Mouse (Mus musculus) spleen, adult 2 months (tissue): ENCODE measurements around the gene Tnpo2. TPM values are rescaled to one million over a fixed set of nuclear protein-coding genes. Genes with fewer than 3 reads are reported as not detected.

Source experiments
- DNase-seq, 2 experiments: peaks; one replicate each; pipeline versions ENCODE4 v3.0.0 to v3.0.0-alpha.2; 2012 to 2021; ENCODE audit warnings: low spot score in 2 of 2, low read depth in 1 of 2
- H3K27ac ChIP-seq: fragments of 200-500 bp; 2 replicates; pipeline ENCODE4 v1.5.1; 2012; ENCODE audit warnings: low read length, inconsistent platforms; ENCODE audit not compliant: insufficient read depth
- H3K27me3 ChIP-seq: fragments of 200-500 bp; 2 replicates; pipeline ENCODE4 v1.6.1; 2012; ENCODE audit warnings: mild to moderate bottlenecking, moderate library complexity, low read length, inconsistent platforms; ENCODE audit not compliant: control insufficient read depth, insufficient read depth
- H3K36me3 ChIP-seq: fragments of 200-500 bp; 2 replicates; pipeline ENCODE4 v1.6.1; 2012; ENCODE audit warnings: mild to moderate bottlenecking, low read length, inconsistent platforms; ENCODE audit not compliant: control insufficient read depth, insufficient read depth
- H3K4me1 ChIP-seq: fragments of 200-500 bp; 2 replicates; pipeline ENCODE4 v1.6.1; 2011; ENCODE audit warnings: inconsistent platforms; ENCODE audit not compliant: control insufficient read depth, insufficient read depth, insufficient read length
- H3K4me3 ChIP-seq: fragments of 200-500 bp; 2 replicates; pipeline ENCODE4 v1.5.1; 2011; ENCODE audit warnings: mild to moderate bottlenecking, inconsistent platforms; ENCODE audit not compliant: insufficient read depth, insufficient read length; ENCODE audit errors: extremely low read depth
- CTCF ChIP-seq: fragments of 200-500 bp; IDR thresholded peaks from 2 replicates; pipeline ENCODE4 v1.5.1; 2011; ENCODE audit warnings: mild to moderate bottlenecking, inconsistent platforms; ENCODE audit not compliant: insufficient read depth, insufficient read length, insufficient replicate concordance; ENCODE audit errors: extremely low read depth
- POLR2A ChIP-seq: fragments of 200-500 bp; IDR thresholded peaks from 2 replicates; pipeline ENCODE4 v1.6.1; 2011; ENCODE audit warnings: low read depth, low read length, inconsistent platforms
- WGBS: fragments of 180-500 bp; shearing (Covaris S2); methylation state at CpG from one replicate; pipeline ENCODE4 v1.1.7; 2018; 5-methylcytosine and 5-hydroxymethylcytosine counted together
- polyA plus RNA-seq: library from polyadenylated mRNA; depleted of rRNA; stranded (reverse); fragments of >200 nt; gene quantifications from 2 replicates; pipeline ENCODE4 v1.2.3, GENCODE M21; 2012

Tnpo2 gene
- polyA plus RNA-seq, 1 experiment = 40.0 TPM

DNA sequence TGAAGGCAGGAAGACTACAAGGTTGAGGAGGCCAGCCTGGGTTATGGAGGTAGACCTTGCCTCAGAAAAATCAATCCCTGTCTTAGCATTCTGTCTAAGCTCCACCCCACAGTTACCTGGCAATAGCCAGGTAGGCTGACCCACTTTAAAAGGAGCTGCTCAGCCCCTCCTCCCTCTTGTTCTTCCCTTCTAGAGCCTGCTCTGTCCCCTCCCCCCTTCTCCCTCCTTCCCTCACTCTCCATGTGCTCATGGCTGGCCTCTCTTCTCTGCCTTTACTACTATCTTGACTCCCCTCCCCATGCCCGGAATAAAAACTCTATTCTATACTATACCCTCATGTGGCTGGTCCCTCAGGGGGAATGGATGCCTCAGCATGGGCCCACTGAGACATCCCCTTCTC, 2.8 kb upstream of the Tnpo2 start:
- Histone ChIP-seq H3K4me1 (peaks cover 9% of the 10 kb centered on the region; the same call in 1 of the 2 replicates), H3K4me3 (no peak overlapping the region), H3K27ac (no peak overlapping the region), H3K36me3 (peaks cover 18% of the 10 kb centered on the region), H3K27me3 (no peaks in the 10 kb centered on the region)
- TF ChIP-seq CTCF (no peak), POLR2A (no peak)
- no peak for DNase-seq
- WGBS = 81% methylated on average over 1 of the region's 1 CpGs

DNA sequence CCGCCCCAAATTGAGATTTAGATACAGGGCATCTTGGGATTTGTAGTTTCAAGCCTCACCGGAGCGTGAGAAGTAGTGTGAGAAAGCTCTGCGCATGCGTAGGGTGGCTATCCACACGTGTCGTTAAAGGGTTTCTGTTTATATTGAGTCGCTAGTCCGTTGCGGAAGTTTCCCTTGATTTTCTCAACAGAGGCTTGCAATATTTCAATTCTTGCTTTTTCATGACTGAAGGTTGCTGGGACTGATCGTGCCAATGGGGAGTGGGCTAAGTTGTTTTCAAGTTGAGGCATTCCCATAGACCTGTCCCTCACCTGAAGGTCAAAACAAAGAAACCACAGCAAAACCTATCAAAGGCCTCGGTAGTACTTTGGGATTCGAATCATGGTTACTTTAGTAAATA, 2.0 kb upstream of the Tnpo2 start:
- Histone ChIP-seq H3K4me1 (peaks cover 8% of the 10 kb centered on the region; the same call in 1 of the 2 replicates), H3K27me3 (no peaks in the 10 kb centered on the region), H3K4me3 (peak overlapping the region; percentile 55), H3K36me3 (peaks cover 13% of the 10 kb centered on the region), H3K27ac (peak overlapping the region; percentile 69)
- under 1% methylated on average over 13 of the region's 13 CpGs for WGBS
- peak; percentile 80 to 81 for DNase-seq
- no peak for TF ChIP-seq POLR2A
- no peak for TF ChIP-seq CTCF

DNA sequence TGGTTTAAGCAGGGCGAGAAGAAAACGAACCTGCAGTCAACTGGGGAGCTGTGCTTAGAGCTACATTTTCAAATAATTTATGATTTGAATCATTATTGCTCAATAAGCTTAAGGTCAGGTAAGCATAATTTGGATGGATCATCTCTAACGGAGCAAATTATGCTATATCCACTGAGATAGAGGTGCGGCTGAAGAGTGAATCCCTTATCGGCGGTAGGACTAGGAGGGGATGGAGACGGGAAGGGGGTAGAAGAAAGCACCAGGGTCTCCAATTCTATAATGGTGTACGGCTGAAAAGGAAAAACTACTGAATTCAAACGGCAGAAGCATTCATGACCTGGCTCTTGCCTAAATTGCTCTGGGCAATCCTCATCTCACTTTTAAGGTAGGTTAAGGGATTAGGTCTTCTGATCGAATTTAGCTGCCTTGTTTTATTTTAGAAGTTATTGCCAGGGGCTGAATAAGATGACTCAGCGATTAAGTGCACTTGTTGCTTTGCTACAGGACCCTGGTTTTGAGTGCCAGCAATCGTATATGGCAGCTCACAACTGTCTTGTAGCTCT, 1.5 kb upstream of the Tnpo2 start:
- Histone ChIP-seq H3K36me3 (peaks cover 10% of the 10 kb centered on the region), H3K27ac (peak overlapping the region; percentile 30; the same call in 1 of the 2 replicates), H3K4me3 (peak overlapping the region; percentile 78), H3K27me3 (no peaks in the 10 kb centered on the region), H3K4me1 (peaks cover 8% of the 10 kb centered on the region; the same call in 1 of the 2 replicates)
- DNase-seq = no peak
- WGBS = 3% methylated on average over 12 of the region's 12 CpGs
- no peak for TF ChIP-seq CTCF
- no peak for TF ChIP-seq POLR2A

DNA sequence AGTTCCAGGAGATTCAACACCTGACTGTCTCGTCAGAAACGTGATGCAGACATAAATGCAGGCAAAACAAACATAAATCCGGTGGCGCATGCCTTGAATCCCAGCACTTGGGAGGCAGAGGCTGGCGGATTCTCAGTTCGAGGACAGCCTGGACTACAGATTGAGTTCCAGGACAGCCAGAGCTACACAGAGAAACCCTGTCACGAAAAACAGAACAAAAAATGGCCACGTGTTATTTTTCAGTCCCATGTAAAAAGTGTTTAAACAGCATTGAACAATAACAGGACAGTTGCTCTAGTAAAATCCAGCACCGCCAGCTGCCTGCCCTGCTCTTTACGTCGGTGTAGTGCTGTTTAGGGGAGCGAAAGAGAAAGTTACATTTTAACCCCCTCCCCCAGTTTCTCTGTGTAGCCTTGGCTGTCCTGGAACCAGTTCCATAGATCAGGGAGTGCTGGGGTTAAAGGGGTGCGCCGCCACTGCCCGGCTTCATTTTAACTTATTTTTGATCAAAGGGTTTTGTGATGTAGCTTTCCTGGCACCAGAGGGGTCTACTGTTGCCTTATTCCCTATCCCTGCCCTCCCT, 896 bp upstream of the Tnpo2 start:
- DNase-seq = no peak
- Histone ChIP-seq H3K27me3 (no peaks in the 10 kb centered on the region), H3K4me1 (peaks cover 8% of the 10 kb centered on the region; the same call in 1 of the 2 replicates), H3K27ac (peak overlapping the region; percentile 30), H3K36me3 (peaks cover 11% of the 10 kb centered on the region), H3K4me3 (peak overlapping the region; percentile 78)
- 1% methylated on average over 15 of the region's 15 CpGs for WGBS
- TF ChIP-seq CTCF (no peak), POLR2A (no peak)

DNA sequence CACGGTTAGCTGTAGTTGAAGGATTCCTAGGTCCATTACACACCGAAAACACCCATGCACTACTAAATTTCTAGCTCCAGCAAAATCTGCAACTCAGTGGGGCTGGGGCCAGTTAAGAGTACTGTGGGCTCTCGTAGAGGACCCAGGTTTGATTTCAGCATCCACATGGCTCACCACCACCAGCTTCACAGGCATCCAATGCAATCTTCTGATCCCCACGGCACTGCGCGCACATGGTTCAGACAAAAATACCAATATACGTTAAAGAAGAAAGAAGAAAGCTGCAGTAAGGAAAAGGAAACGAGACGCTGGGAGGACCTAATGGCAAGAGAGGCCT, 366 bp upstream of the Tnpo2 start:
- Histone ChIP-seq H3K36me3 (peaks cover 13% of the 10 kb centered on the region), H3K4me3 (peak overlapping the region; percentile 78), H3K4me1 (peaks cover 8% of the 10 kb centered on the region; the same call in 1 of the 2 replicates), H3K27me3 (no peaks in the 10 kb centered on the region), H3K27ac (peak overlapping the region; percentile 82)
- TF ChIP-seq CTCF (no peak), POLR2A (no peak; the same call in 1 of the 2 replicates)
- under 1% methylated on average over 9 of the region's 9 CpGs for WGBS
- DNase-seq = no peak

DNA sequence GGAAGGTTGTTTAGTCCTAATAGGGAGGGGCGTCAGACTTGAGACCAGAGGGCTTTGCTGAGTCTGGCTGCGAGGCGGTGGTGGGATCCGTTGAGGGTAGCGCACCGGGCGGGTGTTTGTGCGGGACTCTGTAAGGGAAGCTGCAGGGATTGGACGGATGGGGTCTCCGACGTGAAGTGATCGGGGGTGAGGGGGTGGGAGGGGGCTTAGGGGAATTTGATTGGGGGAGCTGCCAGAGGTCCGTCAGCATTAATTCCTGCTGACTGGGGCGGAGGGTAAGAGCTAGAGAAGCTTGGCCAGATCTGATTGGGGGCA, 608 bp downstream of the Tnpo2 start:
- Histone ChIP-seq H3K27me3 (no peaks in the 10 kb centered on the region), H3K36me3 (peaks cover 11% of the 10 kb centered on the region), H3K4me1 (peaks cover 8% of the 10 kb centered on the region; the same call in 1 of the 2 replicates), H3K4me3 (peak overlapping the region; percentile 88), H3K27ac (peak overlapping the region; percentile 21; the same call in 1 of the 2 replicates)
- no peak for DNase-seq
- 2% methylated on average over 14 of the region's 14 CpGs for WGBS
- TF ChIP-seq CTCF = no peak
- no peak for TF ChIP-seq POLR2A
